Mouse (Mus musculus) liver, embryonic 11.5 days (tissue): ENCODE measurements around the gene Psd4. TPM values are rescaled to one million over a fixed set of nuclear protein-coding genes. Genes with fewer than 3 reads are reported as not detected.

Experiments used
- ATAC-seq: fragments of 200-750 bp; cut with Nextera tagmentation; replicated peaks from 2 replicates; pipeline ENCODE4 v1.8.0; 2017; ENCODE audit warnings: moderate number of reproducible peaks, mild to moderate bottlenecking, moderate TSS enrichment, moderate library complexity; ENCODE audit not compliant: low FRiP score
- DNase-seq: peaks from one replicate; pipeline ENCODE4 v3.0.0-alpha.2; 2017; ENCODE audit warnings: low spot score
- H3K27ac ChIP-seq: fragments of 300-500 bp; sonication (generic); 2 replicates; pipeline ENCODE4 v1.5.1; 2014; ENCODE audit warnings: mild to moderate bottlenecking, low read depth, low read length, control low read depth
- H3K27me3 ChIP-seq: fragments of 300-500 bp; sonication (generic); replicated peaks from 2 replicates; pipeline ENCODE4 v1.6.1; 2014; ENCODE audit warnings: low read length, mixed read lengths; ENCODE audit not compliant: control insufficient read depth, insufficient read depth
- H3K36me3 ChIP-seq: fragments of 300-500 bp; sonication (generic); 2 replicates; pipeline ENCODE4 v1.6.1; 2014; ENCODE audit warnings: mild to moderate bottlenecking, low read length, moderate library complexity, mixed read lengths; ENCODE audit not compliant: control insufficient read depth, insufficient read depth
- H3K4me1 ChIP-seq: fragments of 300-500 bp; sonication (generic); replicated peaks from 2 replicates; pipeline ENCODE4 v1.6.1; 2014; ENCODE audit warnings: low read length, mixed read lengths; ENCODE audit not compliant: control insufficient read depth, insufficient read depth
- H3K4me2 ChIP-seq: fragments of 300-500 bp; sonication (generic); 2 replicates; pipeline ENCODE4 v1.6.1; 2014; ENCODE audit warnings: mild to moderate bottlenecking, control low read depth, moderate library complexity
- H3K4me3 ChIP-seq: fragments of 300-500 bp; sonication (generic); 2 replicates; pipeline ENCODE4 v1.5.1; 2014; ENCODE audit warnings: low read depth, low read length, control low read depth
- H3K9ac ChIP-seq: fragments of 300-500 bp; sonication (generic); 2 replicates; pipeline ENCODE4 v1.6.1; 2014; ENCODE audit warnings: low read depth, low read length, control low read depth
- H3K9me3 ChIP-seq: fragments of 300-500 bp; sonication (generic); 2 replicates; pipeline ENCODE4 v1.6.1; 2016; ENCODE audit warnings: low read length, inconsistent platforms, mixed read lengths; ENCODE audit not compliant: control insufficient read depth
- WGBS: fragments of 180-500 bp; shearing (Covaris S2); extraction: QIAGEN DNeasy Blood & Tissue Kit; methylation state at CpG from one replicate; pipeline ENCODE4 v1.1.7; 2014; 5-methylcytosine and 5-hydroxymethylcytosine counted together
- polyA plus RNA-seq: library from polyadenylated mRNA; unstranded; fragments of >200 nt; fragmentation: Nextera tagmentation; extraction: Ambion mirVana; gene quantifications from 2 replicates; pipeline ENCODE4 v1.2.1, GENCODE M21; 2014

Psd4 gene
- polyA plus RNA-seq, 1 experiment from 2014 or later, result 13.1 TPM

DNA sequence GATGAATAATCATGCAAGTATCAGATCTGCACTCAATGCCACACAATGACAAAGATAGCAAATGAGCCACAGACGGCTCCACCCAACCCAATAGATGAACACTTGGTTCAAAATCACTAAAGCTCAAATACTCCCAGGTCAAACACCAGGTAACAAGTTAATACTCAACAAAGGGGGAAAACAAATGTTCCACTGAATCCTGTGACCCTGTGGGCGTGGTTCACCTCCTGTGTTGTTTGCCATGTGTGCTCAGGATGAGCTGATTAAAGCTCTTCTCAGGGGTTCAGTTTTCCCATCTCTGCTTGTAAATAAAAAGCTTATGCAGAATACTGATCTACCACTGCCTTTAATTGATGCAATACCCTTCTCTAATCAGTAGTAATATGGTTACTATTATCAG lies 16.2 kb upstream of the Psd4 start:
- ATAC-seq (no peak), DNase-seq (no peak)
- no peaks in the 10 kb centered on the region for H3K9me3 ChIP-seq
- no peak overlapping the region for H3K4me3 ChIP-seq
- no peaks in the 10 kb centered on the region for H3K27me3 ChIP-seq
- no peak overlapping the region for H3K27ac ChIP-seq
- no peak overlapping the region for H3K9ac ChIP-seq
- H3K4me1 ChIP-seq, result no peaks in the 10 kb centered on the region
- 71% methylated on average over 2 of the region's 2 CpGs for WGBS
- no peak overlapping the region for H3K4me2 ChIP-seq
- H3K36me3 ChIP-seq, result no peaks in the 10 kb centered on the region

DNA sequence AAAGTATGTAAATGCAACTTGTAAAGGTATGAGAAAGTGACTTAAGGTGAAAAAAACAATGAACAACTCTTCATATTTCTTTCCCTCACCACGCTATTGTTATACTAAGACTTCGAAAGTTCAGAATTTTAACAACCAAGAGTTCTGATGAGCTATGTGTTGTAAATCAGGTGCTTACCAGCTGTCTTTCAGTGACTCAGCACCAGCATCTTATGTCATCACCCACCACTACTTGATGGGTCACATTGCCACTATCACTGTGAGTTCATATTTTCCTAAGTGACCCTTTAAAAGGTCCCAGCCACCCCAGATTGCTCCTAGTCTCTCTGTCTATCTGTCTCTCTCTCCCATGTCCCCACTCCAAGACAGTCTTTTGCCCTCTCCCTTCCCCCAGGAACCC lies 14.3 kb upstream of the Psd4 start:
- Histone ChIP-seq H3K9me3 (no peaks in the 10 kb centered on the region), H3K4me3 (no peak overlapping the region), H3K9ac (no peak overlapping the region), H3K27me3 (no peaks in the 10 kb centered on the region), H3K4me1 (no peaks in the 10 kb centered on the region), H3K4me2 (no peak overlapping the region), H3K27ac (no peak overlapping the region), H3K36me3 (no peaks in the 10 kb centered on the region)
- DNase-seq (no peak), ATAC-seq (no peak)
- WGBS, result 88% methylated on average over 2 of the region's 2 CpGs

DNA sequence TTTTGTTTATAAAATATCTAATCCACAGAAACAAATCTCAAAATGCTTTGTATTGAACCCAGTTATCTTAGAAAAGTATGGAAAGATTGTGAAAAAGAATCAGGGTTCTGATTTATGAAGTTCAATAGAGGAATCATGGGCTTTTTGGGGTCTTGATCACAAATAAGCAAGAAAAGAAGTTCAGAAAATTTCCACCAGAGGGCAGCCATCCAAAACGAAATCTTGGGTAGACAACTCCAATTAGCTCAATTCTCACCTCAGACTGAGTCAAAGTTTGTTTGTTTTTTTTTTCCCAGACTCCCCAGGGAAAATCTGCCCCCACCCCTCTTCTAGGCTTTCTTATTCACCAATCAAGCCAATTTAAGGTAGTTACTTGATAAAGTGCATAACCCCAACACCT lies 9.7 kb upstream of the Psd4 start:
- DNase-seq, result no peak
- WGBS, result 6% methylated on average over 1 of the region's 1 CpGs
- Histone ChIP-seq H3K36me3 (no peaks in the 10 kb centered on the region), H3K4me2 (no peak overlapping the region), H3K9ac (no peak overlapping the region), H3K4me3 (no peak overlapping the region), H3K27ac (no peak overlapping the region), H3K27me3 (no peaks in the 10 kb centered on the region), H3K4me1 (no peaks in the 10 kb centered on the region), H3K9me3 (no peaks in the 10 kb centered on the region)
- ATAC-seq, result no peak

DNA sequence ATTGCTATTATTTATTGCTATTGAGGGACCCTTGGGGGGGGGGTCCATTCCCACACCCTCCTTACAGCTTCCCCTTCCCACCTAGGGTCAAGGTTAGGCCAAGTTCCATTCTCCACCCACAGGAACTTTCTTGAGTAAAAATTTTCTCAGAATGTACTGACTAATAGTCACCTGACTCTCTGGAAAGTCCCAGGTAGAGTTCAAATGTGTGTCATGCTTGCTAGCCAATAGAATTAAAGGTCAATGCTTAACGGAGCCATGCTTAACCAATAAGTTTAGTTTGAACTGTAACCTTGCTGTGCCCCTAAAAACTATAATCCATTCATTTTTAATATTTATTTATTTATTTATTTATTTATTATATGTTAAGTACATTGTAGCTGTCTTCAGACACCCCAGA lies 8.0 kb upstream of the Psd4 start:
- no peaks in the 10 kb centered on the region for H3K9me3 ChIP-seq
- WGBS, result 76% methylated on average over 1 of the region's 1 CpGs
- DNase-seq (no peak), ATAC-seq (no peak)
- no peaks in the 10 kb centered on the region for H3K36me3 ChIP-seq
- H3K9ac ChIP-seq, result no peak overlapping the region
- no peaks in the 10 kb centered on the region for H3K27me3 ChIP-seq
- H3K4me1 ChIP-seq, result no peaks in the 10 kb centered on the region
- H3K4me2 ChIP-seq, result no peak overlapping the region
- no peak overlapping the region for H3K4me3 ChIP-seq
- no peak overlapping the region for H3K27ac ChIP-seq

DNA sequence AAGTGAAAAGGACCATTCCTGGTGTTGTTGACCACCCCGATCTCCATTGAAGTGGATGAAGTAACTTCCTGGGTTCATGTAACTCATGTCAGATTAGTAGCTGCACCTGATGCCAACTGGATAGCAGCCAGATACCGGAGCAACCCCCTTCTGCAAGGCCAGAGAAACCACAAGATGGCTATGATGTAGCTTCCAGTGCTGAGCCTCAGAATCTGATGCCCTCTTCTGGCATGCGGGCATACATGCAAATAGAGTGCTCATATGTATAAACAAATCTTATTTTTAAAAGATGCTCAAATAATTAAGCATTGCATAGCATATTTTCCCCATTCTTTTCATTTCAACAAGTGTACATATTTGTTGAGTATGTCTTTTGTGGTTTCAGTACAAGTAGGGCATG lies 3.6 kb upstream of the Psd4 start:
- Histone ChIP-seq H3K9me3 (no peaks in the 10 kb centered on the region), H3K4me1 (0 out of 2 replicates have a peak, but pooled peaks cover 2% of the 10 kb centered on the region), H3K36me3 (no peaks in the 10 kb centered on the region), H3K27me3 (no peaks in the 10 kb centered on the region), H3K4me3 (no peak overlapping the region), H3K4me2 (no peak overlapping the region), H3K27ac (no peak overlapping the region), H3K9ac (no peak overlapping the region)
- DNase-seq, result no peak
- ATAC-seq, result no peak
- 67% methylated on average over 3 of the region's 3 CpGs for WGBS

DNA sequence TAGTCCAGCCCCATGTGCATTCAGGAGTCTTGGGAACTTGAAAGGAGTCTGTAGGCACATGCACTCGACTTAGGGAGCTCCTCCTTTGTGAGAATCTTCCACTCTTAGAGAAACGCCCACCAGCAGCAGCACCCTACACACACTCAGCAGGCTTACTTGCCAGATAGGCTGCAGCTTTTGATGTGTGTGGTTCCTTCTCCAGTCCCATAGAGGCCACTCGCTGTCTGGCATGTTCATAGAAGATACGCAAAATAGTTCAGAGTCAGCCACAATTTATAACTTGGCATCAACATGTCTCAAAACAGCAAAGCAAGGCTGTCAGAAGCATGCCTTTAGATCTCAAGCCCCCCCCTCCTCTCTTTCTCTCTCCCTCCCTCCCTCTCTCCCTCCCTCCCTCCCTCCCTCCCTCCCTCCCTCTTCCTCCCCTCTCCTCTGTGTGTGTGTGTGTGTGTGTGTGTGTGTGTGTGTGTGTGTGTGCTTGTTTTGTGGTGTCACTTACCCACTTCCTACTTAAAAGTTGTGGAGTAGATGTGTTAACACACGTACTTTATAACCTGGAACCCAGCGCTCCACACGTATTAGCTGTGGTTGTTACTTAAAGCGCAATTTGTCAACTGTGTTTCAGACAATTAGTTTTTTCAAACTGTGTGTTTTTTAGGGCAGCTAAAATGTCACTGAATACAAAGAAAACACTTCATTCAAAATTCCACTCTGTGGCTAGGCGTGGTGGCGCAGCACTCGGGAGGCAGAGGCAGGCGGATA lies 985 bp upstream of the Psd4 start:
- Histone ChIP-seq H3K4me2 (no peak overlapping the region), H3K9me3 (no peaks in the 10 kb centered on the region), H3K27me3 (no peaks in the 10 kb centered on the region), H3K4me3 (no peak overlapping the region), H3K4me1 (0 out of 2 replicates have a peak, but pooled peaks cover 2% of the 10 kb centered on the region), H3K9ac (no peak overlapping the region), H3K36me3 (no peaks in the 10 kb centered on the region), H3K27ac (no peak overlapping the region)
- 70% methylated on average over 12 of the region's 12 CpGs for WGBS
- ATAC-seq (no peak), DNase-seq (peak; percentile 31)

DNA sequence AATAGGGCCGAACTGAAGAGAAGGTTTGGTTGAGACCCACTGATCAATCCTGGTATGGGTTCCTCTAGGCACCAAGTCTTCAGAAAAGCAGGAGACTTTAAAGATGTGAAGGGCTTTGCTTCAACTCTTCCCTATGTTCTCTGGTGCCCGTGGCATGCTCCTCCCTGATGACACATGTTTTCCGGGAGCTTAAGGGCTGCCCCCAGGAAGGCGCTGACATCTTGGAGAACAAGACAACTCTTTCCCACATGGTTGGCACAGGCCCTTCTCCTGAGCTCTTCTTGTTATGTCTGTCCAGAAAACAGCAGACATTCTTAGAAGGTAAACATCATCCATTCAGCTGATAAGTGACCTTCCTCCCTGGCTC lies 498 bp downstream of the Psd4 start:
- no peaks in the 10 kb centered on the region for H3K9me3 ChIP-seq
- ATAC-seq (peak; percentile 5; the same call in 1 of the 2 replicates), DNase-seq (no peak)
- no peak overlapping the region; the same call in 1 of the 2 replicates for H3K27ac ChIP-seq
- peak overlapping the region; percentile 77 for H3K4me2 ChIP-seq
- H3K36me3 ChIP-seq, result no peaks in the 10 kb centered on the region
- no peaks in the 10 kb centered on the region for H3K27me3 ChIP-seq
- H3K9ac ChIP-seq, result peak overlapping the region; percentile 66
- H3K4me1 ChIP-seq, result 0 out of 2 replicates have a peak, but pooled peaks cover 2% of the 10 kb centered on the region
- WGBS, result 40% methylated on average over 4 of the region's 4 CpGs
- peak overlapping the region; percentile 52 for H3K4me3 ChIP-seq

DNA sequence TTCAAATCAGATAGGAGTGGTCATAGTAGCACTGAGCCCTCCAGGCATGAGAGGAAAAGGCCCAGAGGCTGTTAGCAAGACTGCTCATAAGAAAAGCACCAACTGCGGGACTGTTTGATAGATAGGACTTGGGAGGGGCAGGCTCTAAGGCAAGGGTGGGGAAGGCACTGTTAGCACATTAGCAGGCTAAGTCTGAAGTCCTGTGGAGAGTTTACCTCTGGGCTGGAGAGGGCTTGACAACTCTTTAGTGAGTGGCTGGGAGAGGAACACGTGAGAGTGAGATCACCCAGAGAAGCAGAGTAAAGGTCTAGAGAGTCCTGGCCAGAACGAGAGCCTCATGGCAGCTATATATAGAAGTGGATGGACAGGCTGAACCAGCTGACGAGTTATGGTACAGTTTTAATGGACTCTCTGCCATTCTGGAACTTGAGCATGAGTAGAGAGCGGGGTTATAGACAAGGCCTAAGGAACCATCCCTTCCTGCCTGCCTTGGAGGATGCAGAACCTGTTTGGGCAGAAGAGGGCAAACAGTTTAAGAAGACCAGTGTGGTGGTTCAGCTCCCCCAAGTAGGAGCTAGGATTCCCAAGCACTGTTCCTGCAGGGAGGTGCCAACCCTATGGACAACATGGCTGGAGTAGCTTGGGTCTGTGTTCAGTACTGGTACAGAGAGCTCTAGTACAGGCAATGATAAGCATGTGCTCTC lies 11.5 kb downstream of the Psd4 start:
- Histone ChIP-seq H3K27ac (no peak overlapping the region), H3K27me3 (no peaks in the 10 kb centered on the region), H3K4me1 (peaks cover 7% of the 10 kb centered on the region), H3K4me2 (no peak overlapping the region), H3K36me3 (no peaks in the 10 kb centered on the region), H3K9me3 (no peaks in the 10 kb centered on the region), H3K4me3 (no peak overlapping the region), H3K9ac (no peak overlapping the region)
- ATAC-seq, result peak; percentile 92
- 68% methylated on average over 5 of the region's 5 CpGs for WGBS
- DNase-seq, result peak; percentile 27
